Mouse (Mus musculus) midbrain, embryonic 15.5 days (tissue): ENCODE results near the gene Adora1. TPM values are rescaled to one million over a fixed set of nuclear protein-coding genes. Genes with fewer than 3 reads are reported as not detected.

ENCODE experiments used
- ATAC-seq: fragments of 200-750 bp; cut with Nextera tagmentation; replicated peaks from 2 replicates; pipeline ENCODE4 v1.8.0; 2017; ENCODE audit warnings: moderate TSS enrichment
- H3K27ac ChIP-seq: fragments of 300-500 bp; sonication (generic); 2 replicates; pipeline ENCODE4 v1.5.1; 2015; ENCODE audit warnings: mild to moderate bottlenecking, inconsistent platforms
- H3K27me3 ChIP-seq: fragments of 300-500 bp; sonication (generic); replicated peaks from 2 replicates; pipeline ENCODE4 v1.6.1; 2015; ENCODE audit warnings: inconsistent platforms
- H3K36me3 ChIP-seq: fragments of 300-500 bp; sonication (generic); replicated peaks from 2 replicates; pipeline ENCODE4 v1.6.1; 2015; ENCODE audit warnings: inconsistent platforms
- H3K4me1 ChIP-seq: fragments of 300-500 bp; sonication (generic); 2 replicates; pipeline ENCODE4 v1.6.1; 2015; ENCODE audit warnings: inconsistent platforms
- H3K4me2 ChIP-seq: fragments of 300-500 bp; sonication (generic); 2 replicates; pipeline ENCODE4 v1.6.1; 2015; ENCODE audit warnings: inconsistent platforms, mild to moderate bottlenecking, moderate library complexity
- H3K4me3 ChIP-seq: fragments of 300-500 bp; sonication (generic); 2 replicates; pipeline ENCODE4 v1.5.1; 2015; ENCODE audit warnings: mild to moderate bottlenecking, inconsistent platforms
- H3K9ac ChIP-seq: fragments of 300-500 bp; sonication (generic); 2 replicates; pipeline ENCODE4 v1.6.1; 2015; ENCODE audit warnings: mild to moderate bottlenecking, inconsistent platforms
- H3K9me3 ChIP-seq: fragments of 300-500 bp; sonication (generic); 2 replicates; pipeline ENCODE4 v1.6.1; 2016; ENCODE audit warnings: inconsistent platforms
- WGBS: fragments of 180-500 bp; shearing (Covaris S2); methylation state at CpG from one replicate; pipeline ENCODE4 v1.1.7; 2015; ENCODE audit warnings: mixed read lengths; 5-methylcytosine and 5-hydroxymethylcytosine counted together
- polyA plus RNA-seq: library from polyadenylated mRNA; unstranded; fragments of >200 nt; fragmentation: Nextera tagmentation; extraction: Ambion mirVana; gene quantifications from 2 replicates; pipeline ENCODE4 v1.2.1, GENCODE M21; 2015

Gene Adora1
- polyA plus RNA-seq, 1 experiment from 2014 or later = 19.2 TPM

- Histone ChIP-seq H3K9ac (no peak overlapping the region), H3K4me1 (no peaks in the 10 kb centered on the region), H3K27me3 (no peaks in the 10 kb centered on the region), H3K4me2 (no peak overlapping the region), H3K9me3 (no peaks in the 10 kb centered on the region), H3K4me3 (no peak overlapping the region), H3K36me3 (no peaks in the 10 kb centered on the region), H3K27ac (no peak overlapping the region)
- no peak for ATAC-seq
- WGBS = 53% methylated on average over 7 of the region's 7 CpGs
Observed at GRCm38 (mm10) chr1:134173081-134173480, 62.1 kb downstream of the Adora1 start.

- H3K36me3 ChIP-seq = no peaks in the 10 kb centered on the region
- H3K27ac ChIP-seq = no peak overlapping the region
- no peaks in the 10 kb centered on the region for H3K27me3 ChIP-seq
- no peak overlapping the region for H3K9ac ChIP-seq
- no peaks in the 10 kb centered on the region for H3K4me1 ChIP-seq
- H3K9me3 ChIP-seq = no peaks in the 10 kb centered on the region
- 91% methylated on average over 8 of the region's 8 CpGs for WGBS
- no peak overlapping the region for H3K4me2 ChIP-seq
- no peak overlapping the region for H3K4me3 ChIP-seq
- ATAC-seq = no peak
Observed at GRCm38 (mm10) chr1:134168985-134169697, 66.1 kb downstream of the Adora1 start.

- H3K36me3 ChIP-seq = no peaks in the 10 kb centered on the region
- H3K4me2 ChIP-seq = no peak overlapping the region
- no peaks in the 10 kb centered on the region for H3K9me3 ChIP-seq
- no peak for ATAC-seq
- no peak overlapping the region for H3K27ac ChIP-seq
- no peak overlapping the region for H3K9ac ChIP-seq
- H3K4me1 ChIP-seq = no peaks in the 10 kb centered on the region
- H3K27me3 ChIP-seq = no peaks in the 10 kb centered on the region
- no peak overlapping the region for H3K4me3 ChIP-seq
- 78% methylated on average over 3 of the region's 3 CpGs for WGBS
Observed at GRCm38 (mm10) chr1:134168567-134168966, 66.7 kb downstream of the Adora1 start.

- Histone ChIP-seq H3K36me3 (no peaks in the 10 kb centered on the region), H3K4me3 (no peak overlapping the region), H3K9ac (no peak overlapping the region), H3K4me1 (no peaks in the 10 kb centered on the region), H3K27ac (no peak overlapping the region), H3K27me3 (no peaks in the 10 kb centered on the region), H3K9me3 (no peaks in the 10 kb centered on the region), H3K4me2 (no peak overlapping the region)
- ATAC-seq = no peak
- WGBS = 46% methylated on average over 14 of the region's 14 CpGs
Observed at GRCm38 (mm10) chr1:134167416-134168305, 67.6 kb downstream of the Adora1 start.

GRCm38 (mm10) chr1:134166547-134166946, 68.7 kb downstream of the Adora1 start:
- Histone ChIP-seq H3K9me3 (no peaks in the 10 kb centered on the region), H3K27ac (no peak overlapping the region), H3K9ac (no peak overlapping the region), H3K4me2 (no peak overlapping the region), H3K4me1 (no peaks in the 10 kb centered on the region), H3K36me3 (no peaks in the 10 kb centered on the region), H3K27me3 (no peaks in the 10 kb centered on the region), H3K4me3 (no peak overlapping the region)
- 96% methylated on average over 3 of the region's 3 CpGs for WGBS
- ATAC-seq = no peak

- H3K9ac ChIP-seq = no peak overlapping the region
- 67% methylated on average over 4 of the region's 4 CpGs for WGBS
- H3K27ac ChIP-seq = no peak overlapping the region
- H3K4me2 ChIP-seq = no peak overlapping the region
- no peaks in the 10 kb centered on the region for H3K36me3 ChIP-seq
- no peak overlapping the region for H3K4me3 ChIP-seq
- H3K27me3 ChIP-seq = no peaks in the 10 kb centered on the region
- no peak for ATAC-seq
- H3K9me3 ChIP-seq = no peaks in the 10 kb centered on the region
- H3K4me1 ChIP-seq = no peaks in the 10 kb centered on the region
Observed at GRCm38 (mm10) chr1:134164454-134164853, 70.8 kb downstream of the Adora1 start.

GRCm38 (mm10) chr1:134163476-134163875, 71.8 kb downstream of the Adora1 start:
- H3K4me2 ChIP-seq = no peak overlapping the region
- no peak for ATAC-seq
- H3K27me3 ChIP-seq = no peaks in the 10 kb centered on the region
- no peak overlapping the region for H3K4me3 ChIP-seq
- WGBS = 90% methylated on average over 7 of the region's 7 CpGs
- H3K9me3 ChIP-seq = no peaks in the 10 kb centered on the region
- no peaks in the 10 kb centered on the region for H3K4me1 ChIP-seq
- no peaks in the 10 kb centered on the region for H3K36me3 ChIP-seq
- H3K9ac ChIP-seq = no peak overlapping the region
- no peak overlapping the region for H3K27ac ChIP-seq

- no peak overlapping the region for H3K4me3 ChIP-seq
- ATAC-seq = no peak
- H3K27me3 ChIP-seq = no peaks in the 10 kb centered on the region
- WGBS = 88% methylated on average over 6 of the region's 6 CpGs
- no peaks in the 10 kb centered on the region for H3K9me3 ChIP-seq
- H3K4me2 ChIP-seq = no peak overlapping the region
- no peak overlapping the region for H3K9ac ChIP-seq
- H3K27ac ChIP-seq = no peak overlapping the region
- no peaks in the 10 kb centered on the region for H3K36me3 ChIP-seq
- no peaks in the 10 kb centered on the region for H3K4me1 ChIP-seq
Observed at GRCm38 (mm10) chr1:134162510-134163225, 72.6 kb downstream of the Adora1 start.

GRCm38 (mm10) chr1:134161399-134161798, 73.8 kb downstream of the Adora1 start:
- 64% methylated on average over 6 of the region's 6 CpGs for WGBS
- H3K27me3 ChIP-seq = no peaks in the 10 kb centered on the region
- no peak overlapping the region for H3K4me3 ChIP-seq
- no peak overlapping the region for H3K9ac ChIP-seq
- ATAC-seq = no peak
- no peaks in the 10 kb centered on the region for H3K9me3 ChIP-seq
- no peak overlapping the region for H3K4me2 ChIP-seq
- H3K27ac ChIP-seq = no peak overlapping the region
- no peaks in the 10 kb centered on the region for H3K36me3 ChIP-seq
- no peaks in the 10 kb centered on the region for H3K4me1 ChIP-seq

GRCm38 (mm10) chr1:134160404-134160803, 74.8 kb downstream of the Adora1 start:
- H3K9ac ChIP-seq = no peak overlapping the region
- ATAC-seq = no peak
- no peak overlapping the region for H3K4me2 ChIP-seq
- H3K36me3 ChIP-seq = no peaks in the 10 kb centered on the region
- no peaks in the 10 kb centered on the region for H3K4me1 ChIP-seq
- WGBS = 86% methylated on average over 3 of the region's 3 CpGs
- H3K4me3 ChIP-seq = no peak overlapping the region
- no peaks in the 10 kb centered on the region for H3K9me3 ChIP-seq
- no peak overlapping the region for H3K27ac ChIP-seq
- no peaks in the 10 kb centered on the region for H3K27me3 ChIP-seq

GRCm38 (mm10) chr1:134154655-134155054, 80.6 kb downstream of the Adora1 start:
- no peak for ATAC-seq
- no peaks in the 10 kb centered on the region for H3K9me3 ChIP-seq
- H3K4me2 ChIP-seq = no peak overlapping the region
- no peaks in the 10 kb centered on the region for H3K4me1 ChIP-seq
- H3K9ac ChIP-seq = no peak overlapping the region
- H3K4me3 ChIP-seq = no peak overlapping the region
- no peaks in the 10 kb centered on the region for H3K36me3 ChIP-seq
- no peak overlapping the region for H3K27ac ChIP-seq
- H3K27me3 ChIP-seq = 0 out of 2 replicates have a peak, but pooled peaks cover 8% of the 10 kb centered on the region
- WGBS = 58% methylated on average over 3 of the region's 3 CpGs

- no peak overlapping the region for H3K4me2 ChIP-seq
- H3K4me3 ChIP-seq = no peak overlapping the region
- H3K27ac ChIP-seq = no peak overlapping the region
- H3K4me1 ChIP-seq = no peaks in the 10 kb centered on the region
- WGBS = 90% methylated on average over 3 of the region's 3 CpGs
- no peak for ATAC-seq
- no peaks in the 10 kb centered on the region for H3K9me3 ChIP-seq
- 0 out of 2 replicates have a peak, but pooled peaks cover 8% of the 10 kb centered on the region for H3K27me3 ChIP-seq
- no peak overlapping the region for H3K9ac ChIP-seq
- no peaks in the 10 kb centered on the region for H3K36me3 ChIP-seq
Observed at GRCm38 (mm10) chr1:134154121-134154520, 81.1 kb downstream of the Adora1 start.
